Mouse (Mus musculus): ENCODE data around the gene Acot4. TPM values are rescaled to one million over a fixed set of nuclear protein-coding genes. Genes with fewer than 3 reads are reported as not detected.
A peak's percentile ranks its signal among the peaks of the same experiment; 100 is the strongest.
"Not testable (repeated sequence)": the region's sequence is repeated elsewhere in the genome, so short reads cannot be mapped to it uniquely, and the experiment has no call there.

The Acot4 gene
- polyA plus RNA-seq, 1 experiment from 2014 or later = 0.12 TPM

GRCm38 (mm10) chr12:84042248-84042647 lies 4.1 kb downstream of the Acot4 start:
- H3K4me3 ChIP-seq (ENCODE audit: low read depth, low read length) = no peak overlapping the region
- no peaks in the 10 kb centered on the region for H3K36me3 ChIP-seq (ENCODE audit: insufficient read depth, low read length)
- DNase-seq (ENCODE audit: low spot score) (no peak), ATAC-seq (no peak)
- WGBS = 70% methylated on average over 5 of the region's 5 CpGs
- no peak for TF ChIP-seq EP300 (IDR thresholded peaks at IDR 0.05)
- no peak for TF ChIP-seq CTCF (IDR thresholded peaks at IDR 0.05)
- H3K4me1 ChIP-seq (ENCODE audit: insufficient read depth, low read depth, low read length) = 0 out of 2 replicates have a peak, but pooled peaks cover 3% of the 10 kb centered on the region
- H3K9ac ChIP-seq (replicated peaks; ENCODE audit: low read depth) = no peak overlapping the region
- H3K27ac ChIP-seq (ENCODE audit: low read length) = no peak overlapping the region
- H3K4me2 ChIP-seq (replicated peaks; ENCODE audit: low read depth, low read length) = no peak overlapping the region
- no peaks in the 10 kb centered on the region for H3K9me3 ChIP-seq (ENCODE audit: low read length)
- H3K27me3 ChIP-seq (replicated peaks; ENCODE audit: insufficient read depth, low read length) = no peaks in the 10 kb centered on the region

DNA sequence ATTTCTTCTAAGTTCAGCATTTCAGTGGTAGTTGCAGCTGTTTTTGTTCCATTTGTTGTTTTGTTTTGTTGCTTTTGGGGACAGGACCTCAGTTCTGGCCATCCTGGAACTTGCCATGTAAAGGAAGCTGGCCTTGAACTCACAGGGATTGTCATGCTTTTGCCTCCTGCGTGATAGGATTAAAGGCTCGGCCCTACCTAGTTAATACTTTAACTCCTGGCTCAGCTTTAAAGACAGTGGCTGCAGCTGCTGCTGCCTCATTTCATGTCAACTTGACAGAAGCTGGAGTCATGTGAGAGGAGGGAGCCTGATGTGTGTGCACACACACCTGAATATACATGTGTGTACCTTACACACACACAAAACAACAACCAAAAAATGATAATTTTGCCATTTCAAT lies 5.9 kb downstream of the Acot4 start:
- H3K4me1 ChIP-seq (ENCODE audit: insufficient read depth, low read depth, low read length) = no peaks in the 10 kb centered on the region
- DNase-seq (ENCODE audit: low spot score) (no peak), ATAC-seq (no peak)
- H3K36me3 ChIP-seq (ENCODE audit: insufficient read depth, low read length) = no peaks in the 10 kb centered on the region
- no peak overlapping the region for H3K4me3 ChIP-seq (ENCODE audit: low read depth, low read length)
- TF ChIP-seq EP300 (IDR thresholded peaks at IDR 0.05) (no peak), CTCF (IDR thresholded peaks at IDR 0.05) (no peak)
- WGBS = 65% methylated on average over 2 of the region's 2 CpGs
- H3K27me3 ChIP-seq (replicated peaks; ENCODE audit: insufficient read depth, low read length) = no peaks in the 10 kb centered on the region
- no peaks in the 10 kb centered on the region for H3K9me3 ChIP-seq (ENCODE audit: low read length)
- H3K27ac ChIP-seq (ENCODE audit: low read length) = no peak overlapping the region
- no peak overlapping the region for H3K4me2 ChIP-seq (replicated peaks; ENCODE audit: low read depth, low read length)
- H3K9ac ChIP-seq (replicated peaks; ENCODE audit: low read depth) = no peak overlapping the region

DNA sequence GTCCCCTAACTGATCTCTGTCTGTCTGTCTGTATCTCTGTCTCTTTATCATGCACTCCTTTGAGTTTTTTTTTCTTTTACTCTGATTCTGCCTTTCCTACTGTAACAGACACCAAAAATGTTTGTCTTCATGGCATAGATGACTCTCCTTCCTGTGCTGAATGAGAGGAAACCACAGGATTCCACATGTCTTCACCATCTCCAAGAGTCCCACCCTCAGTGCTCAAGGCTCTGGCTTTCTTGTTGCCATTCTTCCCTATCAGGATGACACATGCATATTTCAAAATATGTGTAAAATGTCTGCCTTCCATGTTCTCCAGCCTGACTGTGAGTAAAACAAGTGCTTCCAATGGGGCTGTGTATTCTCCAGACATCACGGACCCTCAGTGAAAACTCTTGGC lies 8.7 kb downstream of the Acot4 start:
- H3K9ac ChIP-seq (replicated peaks; ENCODE audit: low read depth) = no peak overlapping the region
- 97% methylated on average over 1 of the region's 1 CpGs for WGBS
- no peaks in the 10 kb centered on the region for H3K36me3 ChIP-seq (ENCODE audit: insufficient read depth, low read length)
- no peak overlapping the region for H3K4me3 ChIP-seq (ENCODE audit: low read depth, low read length)
- H3K27ac ChIP-seq (ENCODE audit: low read length) = no peak overlapping the region
- H3K4me2 ChIP-seq (replicated peaks; ENCODE audit: low read depth, low read length) = no peak overlapping the region
- ATAC-seq = no peak
- H3K9me3 ChIP-seq (ENCODE audit: low read length) = no peaks in the 10 kb centered on the region
- no peaks in the 10 kb centered on the region for H3K4me1 ChIP-seq (ENCODE audit: insufficient read depth, low read depth, low read length)
- TF ChIP-seq CTCF (IDR thresholded peaks at IDR 0.05) (no peak), EP300 (IDR thresholded peaks at IDR 0.05) (no peak)
- no peak for DNase-seq (ENCODE audit: low spot score)
- no peaks in the 10 kb centered on the region for H3K27me3 ChIP-seq (replicated peaks; ENCODE audit: insufficient read depth, low read length)

- not testable (repeated sequence) for H3K4me3 ChIP-seq (ENCODE audit: low read depth, low read length); H3K9me3 ChIP-seq (ENCODE audit: low read length); H3K9ac ChIP-seq (replicated peaks; ENCODE audit: low read depth); DNase-seq (ENCODE audit: low spot score); ATAC-seq; H3K36me3 ChIP-seq (ENCODE audit: insufficient read depth, low read length); H3K27me3 ChIP-seq (replicated peaks; ENCODE audit: insufficient read depth, low read length); H3K27ac ChIP-seq (ENCODE audit: low read length); H3K4me1 ChIP-seq (ENCODE audit: insufficient read depth, low read depth, low read length); H3K4me2 ChIP-seq (replicated peaks; ENCODE audit: low read depth, low read length)
- 70% methylated on average over 5 of the region's 5 CpGs for WGBS
Measured at GRCm38 (mm10) chr12:84050744-84051143, 12.6 kb downstream of the Acot4 start.

DNA sequence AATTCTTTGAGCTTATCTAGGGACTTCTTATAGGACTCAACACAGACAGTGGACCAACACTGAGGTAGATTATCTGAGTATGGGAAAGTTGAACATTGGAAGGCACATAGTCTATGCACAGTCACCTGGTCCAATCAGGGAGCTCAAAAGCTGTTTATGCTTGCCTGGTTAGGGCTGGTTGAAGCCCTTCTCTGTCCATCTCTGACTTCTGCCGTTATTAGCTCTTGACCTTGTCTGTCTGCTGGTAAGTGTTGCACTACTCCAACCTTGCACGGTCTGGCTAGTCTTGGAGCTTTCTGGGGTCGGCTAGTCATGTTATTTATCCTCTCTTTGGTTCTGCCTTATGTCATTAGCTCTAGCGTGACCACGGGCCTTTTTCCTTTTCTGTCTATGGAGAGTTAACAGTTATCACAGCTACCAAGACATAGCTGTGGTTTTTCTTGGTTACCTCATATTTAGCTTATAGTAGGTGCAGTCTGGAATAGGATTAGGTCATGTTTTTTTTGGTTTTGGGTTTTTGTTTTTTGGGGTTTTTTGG lies 13.8 kb downstream of the Acot4 start, which contains the start of gene Acot3:
TSS of gene Acot3 (plus strand) at position 208 of the 538 bp plus-strand sequence.
- Histone ChIP-seq H3K36me3 (ENCODE audit: insufficient read depth, low read length) (no peaks in the 10 kb centered on the region), H3K4me2 (replicated peaks; ENCODE audit: low read depth, low read length) (no peak within 1 kb of the TSS), H3K9ac (replicated peaks; ENCODE audit: low read depth) (no peak within 1 kb of the TSS), H3K9me3 (ENCODE audit: low read length) (no peaks in the 10 kb centered on the region), H3K27ac (ENCODE audit: low read length) (no peak within 1 kb of the TSS), H3K27me3 (replicated peaks; ENCODE audit: insufficient read depth, low read length) (0 out of 2 replicates have a peak, but pooled peaks cover 6% of the 10 kb centered on the region), H3K4me1 (ENCODE audit: insufficient read depth, low read depth, low read length) (no peaks in the 10 kb centered on the region), H3K4me3 (ENCODE audit: low read depth, low read length) (no peak within 1 kb of the TSS)
- ATAC-seq (no peak), DNase-seq (ENCODE audit: low spot score) (no peak)
- 77% methylated on average over 5 of the region's 5 CpGs for WGBS
- no peak for TF ChIP-seq EP300 (IDR thresholded peaks at IDR 0.05)
- no peak for TF ChIP-seq CTCF (IDR thresholded peaks at IDR 0.05)

DNA sequence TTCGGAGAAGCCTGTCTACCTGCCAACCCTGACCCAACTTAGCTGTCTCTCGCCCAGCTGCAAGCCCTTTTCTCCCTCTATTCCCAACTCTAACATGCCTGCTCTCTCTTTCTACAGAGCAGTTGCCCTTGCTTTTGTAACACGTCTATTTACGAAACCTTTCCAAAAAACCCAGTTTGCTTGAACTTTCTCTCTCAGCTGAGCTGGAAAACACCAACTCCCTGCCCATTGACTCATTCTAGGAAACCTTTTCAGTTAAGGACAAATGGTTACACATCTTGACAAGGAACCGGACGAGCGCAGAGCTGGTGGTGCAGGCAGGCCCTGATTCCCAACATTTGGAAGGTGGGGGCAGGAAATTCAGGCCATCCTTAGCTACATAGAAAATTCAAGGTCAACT lies 14.4 kb downstream of the Acot4 start:
- H3K4me1 ChIP-seq (ENCODE audit: insufficient read depth, low read depth, low read length) = no peaks in the 10 kb centered on the region
- no peak for TF ChIP-seq EP300 (IDR thresholded peaks at IDR 0.05)
- TF ChIP-seq CTCF (IDR thresholded peaks at IDR 0.05) = no peak
- no peak overlapping the region for H3K27ac ChIP-seq (ENCODE audit: low read length)
- H3K36me3 ChIP-seq (ENCODE audit: insufficient read depth, low read length) = no peaks in the 10 kb centered on the region
- no peak for ATAC-seq
- H3K4me3 ChIP-seq (ENCODE audit: low read depth, low read length) = no peak overlapping the region
- WGBS = 84% methylated on average over 7 of the region's 7 CpGs
- no peak overlapping the region for H3K9ac ChIP-seq (replicated peaks; ENCODE audit: low read depth)
- no peak for DNase-seq (ENCODE audit: low spot score)
- no peak overlapping the region for H3K4me2 ChIP-seq (replicated peaks; ENCODE audit: low read depth, low read length)
- H3K9me3 ChIP-seq (ENCODE audit: low read length) = no peaks in the 10 kb centered on the region
- H3K27me3 ChIP-seq (replicated peaks; ENCODE audit: insufficient read depth, low read length) = 0 out of 2 replicates have a peak, but pooled peaks cover 6% of the 10 kb centered on the region

DNA sequence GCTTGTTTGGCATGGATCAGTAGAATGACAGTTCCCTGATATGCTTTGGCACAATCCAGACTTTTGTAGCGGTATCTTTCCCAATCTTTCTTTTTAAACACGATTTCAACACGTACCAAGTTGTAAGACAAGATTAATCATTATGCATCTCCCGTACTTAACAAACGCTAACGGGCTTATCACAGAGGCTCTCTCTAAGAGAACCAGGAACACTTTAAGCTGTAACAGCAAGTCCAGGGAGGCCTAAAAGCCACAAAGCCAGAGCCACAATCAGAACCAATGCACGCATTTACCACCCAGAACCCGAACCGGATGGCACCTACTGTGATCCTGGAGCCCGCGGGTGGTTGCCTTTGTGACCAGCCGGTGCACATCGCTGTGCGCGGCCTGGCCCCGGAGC lies 15.0 kb downstream of the Acot4 start:
- peak overlapping the region; percentile 30; the same call in 1 of the 2 replicates for H3K4me3 ChIP-seq (ENCODE audit: low read depth, low read length)
- TF ChIP-seq EP300 (IDR thresholded peaks at IDR 0.05) (no peak), CTCF (IDR thresholded peaks at IDR 0.05) (no peak)
- H3K9ac ChIP-seq (replicated peaks; ENCODE audit: low read depth) = no peak overlapping the region
- H3K27me3 ChIP-seq (replicated peaks; ENCODE audit: insufficient read depth, low read length) = 0 out of 2 replicates have a peak, but pooled peaks cover 6% of the 10 kb centered on the region
- no peaks in the 10 kb centered on the region for H3K36me3 ChIP-seq (ENCODE audit: insufficient read depth, low read length)
- H3K27ac ChIP-seq (ENCODE audit: low read length) = no peak overlapping the region
- DNase-seq (ENCODE audit: low spot score) = no peak
- WGBS = 6% methylated on average over 14 of the region's 16 CpGs
- H3K9me3 ChIP-seq (ENCODE audit: low read length) = no peaks in the 10 kb centered on the region
- no peaks in the 10 kb centered on the region for H3K4me1 ChIP-seq (ENCODE audit: insufficient read depth, low read depth, low read length)
- H3K4me2 ChIP-seq (replicated peaks; ENCODE audit: low read depth, low read length) = peak overlapping the region; percentile 62
- no peak for ATAC-seq
